In genomic region chr5:148349327-148350011, GRCm38 (mm10) we compare ENCODE assay signal across 10 mouse cellular contexts. TPM values are rescaled to one million over a fixed set of nuclear protein-coding genes. Genes with fewer than 3 reads are reported as not detected.
DNase-seq lines count a peak whose midpoint lies in the region; ATAC-seq lines count a peak whose summit lies in the region.
"Had no signal": no experiment of that assay in that cellular context is flagged by ENCODE, and none has a peak within 500 bp of the region (broad histone marks: within the 10 kb centered on the region; RNA-seq: fewer than 3 reads in every experiment).

No protein-coding gene starts in this region.

- no peak overlapping the region for H3K4me2 ChIP-seq in neural tube, embryonic 11.5 days (ENCODE audit: low read depth)

- WGBS in neural tube, embryonic 11.5 days, result 65% methylated on average over 15 of the region's 15 CpGs

- H3K27me3 ChIP-seq in neural tube, embryonic 11.5 days (ENCODE audit: control insufficient read depth, insufficient read depth, low read length), result no peaks in the 10 kb centered on the region

- no peak overlapping the region for H3K4me3 ChIP-seq in neural tube, embryonic 11.5 days (ENCODE audit: low read depth, low read length)
- H3K4me3 ChIP-seq: heart, embryonic 10.5 days; myocyte had no signal

- no peaks in the 10 kb centered on the region for H3K4me1 ChIP-seq in neural tube, embryonic 11.5 days (ENCODE audit: control insufficient read depth, insufficient read depth, low read length)

- DNase-seq in adrenal gland, adult (ENCODE audit: inconsistent age in 2 of 2, low spot score in 1 of 2), result peak; percentile 74 to 85
- DNase-seq in adrenal gland, adult 18-20 months (ENCODE audit: low spot score in 2 of 2), result no peak
- DNase-seq in left cerebral cortex, postnatal 4 days, result peak; percentile 29
- DNase-seq in left cerebral cortex, adult 9 months (ENCODE audit: low spot score in 2 of 2), result no peak
- peak; percentile 82 for DNase-seq in forelimb bud, embryonic 11.5 days (ENCODE audit: low read depth, low spot score)
- peak; percentile 42 for DNase-seq in neural tube, embryonic 11.5 days (ENCODE audit: low spot score)
- no peak for DNase-seq in thymus, postnatal 36 days
- DNase-seq in spleen, adult 18-20 months, result no peak

- no peaks in the 10 kb centered on the region; the same call in 1 of the 2 replicates for H3K36me3 ChIP-seq in neural tube, embryonic 11.5 days (ENCODE audit: control insufficient read depth, insufficient read depth, low read length)

- H3K27ac ChIP-seq in neural tube, embryonic 11.5 days (ENCODE audit: low read depth, low read length), result no peak overlapping the region
- H3K27ac ChIP-seq: heart, embryonic 10.5 days had no signal

- H3K9ac ChIP-seq in neural tube, embryonic 11.5 days (ENCODE audit: low read length), result no peak overlapping the region

- intact Hi-C loops in left cerebral cortex, postnatal 4 days (cut with DNase I), result no loop called here

- H3K9me3 ChIP-seq in neural tube, embryonic 11.5 days (ENCODE audit: control insufficient read depth, low read length), result no peaks in the 10 kb centered on the region
- H3K9me3 ChIP-seq: heart, embryonic 10.5 days had no signal

- ATAC-seq in neural tube, embryonic 11.5 days (ENCODE audit: insufficient read depth, low FRiP score, low TSS enrichment), result no peak

RNA-seq across cellular contexts. Expression of gene Slc7a1, which starts 50.2 kb away (rescaled TPM):
- total RNA-seq in adrenal gland, adult 18-20 months (2021), result 10 to 100 TPM; 87.0 to 94.9 TPM
- total RNA-seq in left cerebral cortex, postnatal 4 days (2021), result 10 to 100 TPM; 78.1 to 82.9 TPM
- 27.1 and 28.5 TPM in 2 replicates for polyA plus RNA-seq in neural tube, embryonic 11.5 days (2014; fragmentation: Nextera tagmentation; extraction: Ambion mirVana)

Comparison
In these comparisons a context has a peak if more than half of its experiments do, and no peak if none do; other contexts are left out.
1. DNase-seq: peak in adrenal gland, adult (2 of 2), left cerebral cortex, postnatal 4 days (single experiment), forelimb bud, embryonic 11.5 days (single experiment) and neural tube, embryonic 11.5 days (single experiment); none in adrenal gland, adult 18-20 months (0 of 2), left cerebral cortex, adult 9 months (0 of 2), thymus, postnatal 36 days (0 of 2) and spleen, adult 18-20 months (0 of 2).